14 mouse cellular contexts compared by ENCODE assay signal in the genomic region with DNA sequence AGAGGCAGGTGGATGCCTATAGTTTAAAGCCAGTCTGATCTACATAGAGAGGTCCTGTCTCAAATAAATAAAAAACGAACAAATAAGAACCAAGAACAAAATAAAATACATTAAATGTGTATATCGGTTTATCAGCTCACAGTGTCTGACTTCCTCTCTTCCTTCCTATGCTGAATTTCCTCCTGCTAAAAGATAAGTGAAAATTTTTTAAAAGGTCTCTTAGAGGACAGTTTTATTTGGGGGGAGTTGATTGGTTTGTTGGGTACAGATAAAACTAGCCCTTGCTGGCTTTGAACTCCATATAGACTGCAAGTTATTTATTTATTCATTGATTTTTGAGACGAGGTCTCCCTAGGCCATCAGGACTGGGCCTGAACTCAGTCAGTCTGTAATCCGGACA. TPM values are rescaled to one million over a fixed set of nuclear protein-coding genes. Genes with fewer than 3 reads are reported as not detected.
DNase-seq lines count a peak whose midpoint lies in the region; ATAC-seq and TF ChIP-seq lines count a peak whose summit lies in the region.
"Had no signal": no experiment of that assay in that cellular context is flagged by ENCODE, and none has a peak within 500 bp of the region (broad histone marks: within the 10 kb centered on the region; RNA-seq: fewer than 3 reads in every experiment).

No protein-coding gene starts in this region.

- no peak overlapping the region for H3K9ac ChIP-seq in forebrain, embryonic 12.5 days
- H3K9ac ChIP-seq in forebrain, embryonic 15.5 days (replicated peaks) = no peak overlapping the region
- no peak overlapping the region for H3K9ac ChIP-seq in midbrain, embryonic 11.5 days (ENCODE audit: low read length)
- no peak overlapping the region for H3K9ac ChIP-seq in midbrain, postnatal 0 days (replicated peaks; ENCODE audit: low read length, poor library complexity, severe bottlenecking)
- H3K9ac ChIP-seq in liver, embryonic 11.5 days (ENCODE audit: low read depth, low read length) = peak overlapping the region; percentile 20; the same call in 1 of the 2 replicates
- H3K9ac ChIP-seq in midbrain, embryonic 13.5 days (replicated peaks) = no peak overlapping the region
- H3K9ac ChIP-seq: limb, embryonic 15.5 days had no signal

- TF ChIP-seq CTCF in midbrain, postnatal 0 days (IDR thresholded peaks at IDR 0.05) = no peak

- H3K27me3 ChIP-seq in forebrain, embryonic 12.5 days = no peaks in the 10 kb centered on the region
- no peaks in the 10 kb centered on the region for H3K27me3 ChIP-seq in forebrain, embryonic 15.5 days
- no peaks in the 10 kb centered on the region for H3K27me3 ChIP-seq in midbrain, embryonic 11.5 days (ENCODE audit: control insufficient read depth, insufficient read depth, low read length)
- H3K27me3 ChIP-seq in midbrain, postnatal 0 days (ENCODE audit: insufficient read depth, low read length) = no peaks in the 10 kb centered on the region
- no peaks in the 10 kb centered on the region for H3K27me3 ChIP-seq in liver, embryonic 11.5 days (replicated peaks; ENCODE audit: control insufficient read depth, insufficient read depth, low read length)
- H3K27me3 ChIP-seq in midbrain, embryonic 13.5 days = no peaks in the 10 kb centered on the region
- H3K27me3 ChIP-seq: limb, embryonic 15.5 days had no signal

- WGBS in forebrain, embryonic 12.5 days = 84% methylated on average over 4 of the region's 4 CpGs
- 80% methylated on average over 4 of the region's 4 CpGs for WGBS in forebrain, embryonic 15.5 days
- 77% methylated on average over 4 of the region's 4 CpGs for WGBS in midbrain, embryonic 11.5 days
- WGBS in midbrain, postnatal 0 days = 72% methylated on average over 4 of the region's 4 CpGs
- 39% methylated on average over 4 of the region's 4 CpGs for WGBS in liver, embryonic 11.5 days
- 77% methylated on average over 4 of the region's 4 CpGs for WGBS in midbrain, embryonic 13.5 days

- H3K4me2 ChIP-seq in forebrain, embryonic 12.5 days = no peak overlapping the region
- H3K4me2 ChIP-seq in forebrain, embryonic 15.5 days (replicated peaks) = no peak overlapping the region
- no peak overlapping the region for H3K4me2 ChIP-seq in midbrain, embryonic 11.5 days
- no peak overlapping the region for H3K4me2 ChIP-seq in midbrain, postnatal 0 days (ENCODE audit: low read depth, low read length, poor library complexity, severe bottlenecking)
- peak overlapping the region; percentile 43 for H3K4me2 ChIP-seq in liver, embryonic 11.5 days
- no peak overlapping the region for H3K4me2 ChIP-seq in midbrain, embryonic 13.5 days (replicated peaks)
- H3K4me2 ChIP-seq: limb, embryonic 15.5 days had no signal

- peaks cover 5% of the 10 kb centered on the region for H3K4me1 ChIP-seq in forebrain, embryonic 12.5 days
- H3K4me1 ChIP-seq in forebrain, embryonic 15.5 days = no peaks in the 10 kb centered on the region
- H3K4me1 ChIP-seq in midbrain, embryonic 11.5 days (ENCODE audit: control insufficient read depth, insufficient read depth, low read length) = peaks cover 3% of the 10 kb centered on the region; the same call in 1 of the 2 replicates
- no peaks in the 10 kb centered on the region for H3K4me1 ChIP-seq in midbrain, postnatal 0 days (ENCODE audit: insufficient read depth, low read length)
- peaks cover 34% of the 10 kb centered on the region for H3K4me1 ChIP-seq in liver, embryonic 11.5 days (replicated peaks; ENCODE audit: control insufficient read depth, insufficient read depth, low read length)
- peaks cover 12% of the 10 kb centered on the region for H3K4me1 ChIP-seq in midbrain, embryonic 13.5 days (replicated peaks)

- H3K4me3 ChIP-seq in forebrain, embryonic 12.5 days (replicated peaks) = no peak overlapping the region
- H3K4me3 ChIP-seq in forebrain, embryonic 15.5 days = no peak overlapping the region
- no peak overlapping the region for H3K4me3 ChIP-seq in midbrain, embryonic 11.5 days (ENCODE audit: low read depth, low read length)
- H3K4me3 ChIP-seq in midbrain, postnatal 0 days (ENCODE audit: low read depth, low read length) = no peak overlapping the region
- H3K4me3 ChIP-seq in liver, embryonic 11.5 days (ENCODE audit: low read depth, low read length) = no peak overlapping the region
- H3K4me3 ChIP-seq in midbrain, embryonic 13.5 days (replicated peaks) = no peak overlapping the region
- H3K4me3 ChIP-seq: heart, adult 2 months; layer of hippocampus, adult 2 months; limb, embryonic 15.5 days had no signal

- peak overlapping the region; percentile 71 for H3K27ac ChIP-seq in forebrain, embryonic 12.5 days
- no peak overlapping the region for H3K27ac ChIP-seq in forebrain, embryonic 15.5 days (replicated peaks)
- peak overlapping the region; percentile 75 for H3K27ac ChIP-seq in midbrain, embryonic 11.5 days (ENCODE audit: low read depth, low read length)
- no peak overlapping the region for H3K27ac ChIP-seq in midbrain, postnatal 0 days (ENCODE audit: low read depth, low read length)
- H3K27ac ChIP-seq in liver, embryonic 11.5 days (ENCODE audit: low read depth, low read length) = peak overlapping the region; percentile 48; the same call in 1 of the 2 replicates
- peak overlapping the region; percentile 20 for H3K27ac ChIP-seq in midbrain, embryonic 13.5 days
- H3K27ac ChIP-seq: heart, adult 2 months; layer of hippocampus, adult 2 months; stomach, postnatal 0 days had no signal

- no peaks in the 10 kb centered on the region for H3K9me3 ChIP-seq in forebrain, embryonic 12.5 days
- H3K9me3 ChIP-seq in forebrain, embryonic 15.5 days = no peaks in the 10 kb centered on the region
- H3K9me3 ChIP-seq in midbrain, embryonic 11.5 days (ENCODE audit: control insufficient read depth, low read length) = no peaks in the 10 kb centered on the region
- H3K9me3 ChIP-seq in midbrain, postnatal 0 days (ENCODE audit: low read length) = no peaks in the 10 kb centered on the region
- no peaks in the 10 kb centered on the region for H3K9me3 ChIP-seq in liver, embryonic 11.5 days (ENCODE audit: control insufficient read depth, low read length)
- H3K9me3 ChIP-seq in midbrain, embryonic 13.5 days = no peaks in the 10 kb centered on the region
- H3K9me3 ChIP-seq: limb, embryonic 15.5 days had no signal

- H3K36me3 ChIP-seq in forebrain, embryonic 12.5 days (replicated peaks) = no peaks in the 10 kb centered on the region
- no peaks in the 10 kb centered on the region for H3K36me3 ChIP-seq in forebrain, embryonic 15.5 days
- no peaks in the 10 kb centered on the region for H3K36me3 ChIP-seq in midbrain, embryonic 11.5 days (ENCODE audit: control insufficient read depth, insufficient read depth, low read length)
- no peaks in the 10 kb centered on the region for H3K36me3 ChIP-seq in midbrain, postnatal 0 days (ENCODE audit: insufficient read depth, low read length)
- H3K36me3 ChIP-seq in liver, embryonic 11.5 days (ENCODE audit: control insufficient read depth, insufficient read depth, low read length) = no peaks in the 10 kb centered on the region
- H3K36me3 ChIP-seq in midbrain, embryonic 13.5 days = no peaks in the 10 kb centered on the region
- H3K36me3 ChIP-seq: limb, embryonic 15.5 days had no signal

- no peak for ATAC-seq in forebrain, embryonic 12.5 days (ENCODE audit: low FRiP score)
- ATAC-seq in forebrain, embryonic 15.5 days (replicated peaks) = no peak
- ATAC-seq in midbrain, embryonic 11.5 days (ENCODE audit: low FRiP score) = no peak
- ATAC-seq in midbrain, postnatal 0 days (ENCODE audit: low FRiP score) = no peak
- ATAC-seq in liver, embryonic 11.5 days (replicated peaks; ENCODE audit: low FRiP score) = no peak
- no peak for ATAC-seq in midbrain, embryonic 13.5 days
- ATAC-seq in cerebellum, adult (ENCODE audit: insufficient number of reproducible peaks, low FRiP score, low TSS enrichment) = no peak

- no peak for DNase-seq in midbrain, embryonic 11.5 days (ENCODE audit: low spot score, missing footprints)
- DNase-seq in midbrain, postnatal 0 days (ENCODE audit: low spot score) = no peak
- DNase-seq in liver, embryonic 11.5 days (ENCODE audit: low spot score) = no peak
- no peak for DNase-seq in gastrocnemius, postnatal 25 days
- DNase-seq: heart, adult 2 months; spleen, adult 18-20 months; thymus, postnatal 14 days had no signal

RNA-seq across cellular contexts. Expression of a gene that starts 7.1 kb away (rescaled TPM):
- 38.1 and 45.0 TPM in 2 replicates for polyA plus RNA-seq in forebrain, embryonic 12.5 days (2016; fragmentation: Nextera tagmentation; extraction: Ambion mirVana)
- 50.9 and 56.7 TPM in 2 replicates for polyA plus RNA-seq in forebrain, embryonic 15.5 days (2015; fragmentation: Nextera tagmentation; extraction: Ambion mirVana)
- polyA plus RNA-seq in midbrain, embryonic 11.5 days (2014; fragmentation: Nextera tagmentation; extraction: Ambion mirVana) = 43.0 and 48.1 TPM in 2 replicates
- 37.8 and 38.8 TPM in 2 replicates for total RNA-seq in midbrain, postnatal 0 days (2014; rRNA removed)
- polyA plus RNA-seq in midbrain, postnatal 0 days (2015; fragmentation: Nextera tagmentation; extraction: Ambion mirVana) = 92.7 and 93.7 TPM in 2 replicates
- polyA plus RNA-seq in liver, embryonic 11.5 days (2014; fragmentation: Nextera tagmentation; extraction: Ambion mirVana) = 39.6 and 47.7 TPM in 2 replicates
- 49.5 and 52.9 TPM in 2 replicates for polyA plus RNA-seq in midbrain, embryonic 13.5 days (2015; fragmentation: Nextera tagmentation; extraction: Ambion mirVana)
- 10 to 100 TPM; 18.9 to 21.7 TPM for total RNA-seq in gastrocnemius, postnatal 25 days (2021)

RNA-seq across cellular contexts. Expression of a gene that starts 18.2 kb away (rescaled TPM):
- polyA plus RNA-seq in forebrain, embryonic 12.5 days (2016; fragmentation: Nextera tagmentation; extraction: Ambion mirVana) = 0.32 and 0.36 TPM in 2 replicates
- polyA plus RNA-seq in forebrain, embryonic 15.5 days (2015; fragmentation: Nextera tagmentation; extraction: Ambion mirVana) = 0.08 and 0.13 TPM in 2 replicates
- 0.41 and 0.63 TPM in 2 replicates for polyA plus RNA-seq in midbrain, embryonic 11.5 days (2014; fragmentation: Nextera tagmentation; extraction: Ambion mirVana)
- 0.19 and 0.55 TPM in 2 replicates for total RNA-seq in midbrain, postnatal 0 days (2014; rRNA removed)
- polyA plus RNA-seq in midbrain, postnatal 0 days (2015; fragmentation: Nextera tagmentation; extraction: Ambion mirVana) = 0.04 and 0.17 TPM in 2 replicates
- 6.3 and 7.1 TPM in 2 replicates for polyA plus RNA-seq in liver, embryonic 11.5 days (2014; fragmentation: Nextera tagmentation; extraction: Ambion mirVana)
- 0.12 and 0.16 TPM in 2 replicates for polyA plus RNA-seq in midbrain, embryonic 13.5 days (2015; fragmentation: Nextera tagmentation; extraction: Ambion mirVana)
- under 1 TPM; 0.08 to 0.10 TPM for total RNA-seq in gastrocnemius, postnatal 25 days (2021)

RNA-seq across cellular contexts. Expression of a gene that starts 32.8 kb away (rescaled TPM):
- 52.3 and 55.8 TPM in 2 replicates for polyA plus RNA-seq in forebrain, embryonic 12.5 days (2016; fragmentation: Nextera tagmentation; extraction: Ambion mirVana)
- polyA plus RNA-seq in forebrain, embryonic 15.5 days (2015; fragmentation: Nextera tagmentation; extraction: Ambion mirVana) = 61.3 and 66.6 TPM in 2 replicates
- 55.1 and 62.9 TPM in 2 replicates for polyA plus RNA-seq in midbrain, embryonic 11.5 days (2014; fragmentation: Nextera tagmentation; extraction: Ambion mirVana)
- 26.9 and 33.0 TPM in 2 replicates for total RNA-seq in midbrain, postnatal 0 days (2014; rRNA removed)
- polyA plus RNA-seq in midbrain, postnatal 0 days (2015; fragmentation: Nextera tagmentation; extraction: Ambion mirVana) = 54.1 and 58.9 TPM in 2 replicates
- polyA plus RNA-seq in liver, embryonic 11.5 days (2014; fragmentation: Nextera tagmentation; extraction: Ambion mirVana) = 97.1 and 104 TPM in 2 replicates
- polyA plus RNA-seq in midbrain, embryonic 13.5 days (2015; fragmentation: Nextera tagmentation; extraction: Ambion mirVana) = 50.3 and 51.0 TPM in 2 replicates
- 10 to 100 TPM; 41.5 to 42.3 TPM for total RNA-seq in gastrocnemius, postnatal 25 days (2021)

RNA-seq across cellular contexts. Expression of a gene that starts 39.8 kb away (rescaled TPM):
- 196 and 199 TPM in 2 replicates for polyA plus RNA-seq in forebrain, embryonic 12.5 days (2016; fragmentation: Nextera tagmentation; extraction: Ambion mirVana)
- polyA plus RNA-seq in forebrain, embryonic 15.5 days (2015; fragmentation: Nextera tagmentation; extraction: Ambion mirVana) = 131 and 134 TPM in 2 replicates
- polyA plus RNA-seq in midbrain, embryonic 11.5 days (2014; fragmentation: Nextera tagmentation; extraction: Ambion mirVana) = 258 and 259 TPM in 2 replicates
- total RNA-seq in midbrain, postnatal 0 days (2014; rRNA removed) = 52.6 and 64.4 TPM in 2 replicates
- 67.6 and 72.6 TPM in 2 replicates for polyA plus RNA-seq in midbrain, postnatal 0 days (2015; fragmentation: Nextera tagmentation; extraction: Ambion mirVana)
- 133 and 147 TPM in 2 replicates for polyA plus RNA-seq in liver, embryonic 11.5 days (2014; fragmentation: Nextera tagmentation; extraction: Ambion mirVana)
- polyA plus RNA-seq in midbrain, embryonic 13.5 days (2015; fragmentation: Nextera tagmentation; extraction: Ambion mirVana) = 144 TPM in 2 replicates
- 10 to 100 TPM; 25.7 to 36.4 TPM for total RNA-seq in gastrocnemius, postnatal 25 days (2021)

RNA-seq across cellular contexts. Expression of a gene that starts 50.1 kb away (rescaled TPM):
- polyA plus RNA-seq in forebrain, embryonic 12.5 days (2016; fragmentation: Nextera tagmentation; extraction: Ambion mirVana) = 28.3 and 30.9 TPM in 2 replicates
- polyA plus RNA-seq in forebrain, embryonic 15.5 days (2015; fragmentation: Nextera tagmentation; extraction: Ambion mirVana) = 35.2 and 35.6 TPM in 2 replicates
- polyA plus RNA-seq in midbrain, embryonic 11.5 days (2014; fragmentation: Nextera tagmentation; extraction: Ambion mirVana) = 25.6 and 27.0 TPM in 2 replicates
- 33.5 and 47.5 TPM in 2 replicates for total RNA-seq in midbrain, postnatal 0 days (2014; rRNA removed)
- 36.7 and 41.6 TPM in 2 replicates for polyA plus RNA-seq in midbrain, postnatal 0 days (2015; fragmentation: Nextera tagmentation; extraction: Ambion mirVana)
- 47.7 and 49.8 TPM in 2 replicates for polyA plus RNA-seq in liver, embryonic 11.5 days (2014; fragmentation: Nextera tagmentation; extraction: Ambion mirVana)
- polyA plus RNA-seq in midbrain, embryonic 13.5 days (2015; fragmentation: Nextera tagmentation; extraction: Ambion mirVana) = 39.0 and 40.1 TPM in 2 replicates
- total RNA-seq in gastrocnemius, postnatal 25 days (2021) = 1 to 10 TPM in 1 of 2 experiments, under 1 TPM in 1; 0.72 to 1.5 TPM

Comparison
In these comparisons a context has a peak if more than half of its experiments do, and no peak if none do; other contexts are left out.
1. H3K27ac ChIP-seq: peak in forebrain, embryonic 12.5 days (single experiment), midbrain, embryonic 11.5 days (single experiment), liver, embryonic 11.5 days (single experiment) and midbrain, embryonic 13.5 days (single experiment); none in forebrain, embryonic 15.5 days (single experiment) and midbrain, postnatal 0 days (single experiment).